Mouse (Mus musculus): ENCODE measurements around the gene Epp13.
"Not testable (repeated sequence)": the region's sequence is repeated elsewhere in the genome, so short reads cannot be mapped to it uniquely, and the experiment has no call there.

Epp13 gene

GRCm38 (mm10) chr7:6285366-6285765 lies 32.9 kb downstream of the Epp13 start:
- DNase-seq (ENCODE audit: low spot score in 2 of 2) = no peak

GRCm38 (mm10) chr7:6285842-6286705 lies 33.6 kb downstream of the Epp13 start, which contains the start of gene Zfp667:
Zfp667 (plus strand) TSS chr7:6286579.
- peak; percentile 91 to 96 for DNase-seq (ENCODE audit: low spot score in 2 of 2)

GRCm38 (mm10) chr7:6286921-6287531 lies 34.5 kb downstream of the Epp13 start:
- no peak for DNase-seq (ENCODE audit: low spot score in 2 of 2)

GRCm38 (mm10) chr7:6291121-6291520 lies 38.6 kb downstream of the Epp13 start:
- not testable (repeated sequence) for DNase-seq (ENCODE audit: low spot score in 2 of 2)

- DNase-seq (ENCODE audit: low spot score in 2 of 2) = not testable (repeated sequence)
Measured at GRCm38 (mm10) chr7:6300796-6301195, 48.3 kb downstream of the Epp13 start.

- no peak for DNase-seq (ENCODE audit: low spot score in 2 of 2)
Measured at GRCm38 (mm10) chr7:6330458-6331232, 78.1 kb downstream of the Epp13 start.

- DNase-seq (ENCODE audit: low spot score in 2 of 2) = peak; percentile 70 to 71
Measured at GRCm38 (mm10) chr7:6331233-6331956, 78.9 kb downstream of the Epp13 start, which contains the start of gene Zfp583. Zfp583 (minus strand) TSS chr7:6331285.

All from urinary bladder, adult 18-20 months (tissue).